Mouse (Mus musculus) forebrain, embryonic 16.5 days (tissue): Measurements from ENCODE around the gene Klra4. TPM values are rescaled to one million over a fixed set of nuclear protein-coding genes. Genes with fewer than 3 reads are reported as not detected.

Experiments used
- polyA plus RNA-seq: library from polyadenylated mRNA; unstranded; fragments of >200 nt; fragmentation: Nextera tagmentation; extraction: Ambion mirVana; gene quantifications from 2 replicates; pipeline ENCODE4 v1.2.1, GENCODE M21; 2015

Gene Klra4
- polyA plus RNA-seq, 1 experiment from 2014 or later: not detected

Other genes starting within 250 kb of the Klra4 start
- not detected in 2 replicates for gene Gm17631, start 204.6 kb downstream of the Klra4 start, polyA plus RNA-seq
- gene Klra17, start 190.6 kb downstream of the Klra4 start, polyA plus RNA-seq: not detected in 2 replicates
- not detected in 2 replicates for gene Klra5, start 149.6 kb downstream of the Klra4 start, polyA plus RNA-seq
- not detected in 2 replicates for gene Klra6, start 40.3 kb downstream of the Klra4 start, polyA plus RNA-seq
- gene Klra8, start 62.6 kb upstream of the Klra4 start, polyA plus RNA-seq: not detected in 2 replicates
- not detected in 2 replicates for gene Klra9, start 125.8 kb upstream of the Klra4 start, polyA plus RNA-seq
- not detected in 2 replicates for gene Klra7, start 166.1 kb upstream of the Klra4 start, polyA plus RNA-seq
- not detected in 2 replicates for gene Klra10, start 214.7 kb upstream of the Klra4 start, polyA plus RNA-seq